Comparison of ENCODE assay signal across 8 mouse cellular contexts in genomic region chr2:30092280-30092918, GRCm38 (mm10). TPM values are rescaled to one million over a fixed set of nuclear protein-coding genes. Genes with fewer than 3 reads are reported as not detected.
A peak's percentile ranks its signal among the peaks of the same experiment; 100 is the strongest.
DNase-seq lines count a peak whose midpoint lies in the region; ATAC-seq and TF ChIP-seq lines count a peak whose summit lies in the region.

No protein-coding gene starts in this region.

- peak overlapping the region; percentile 72 for H3K4me3 ChIP-seq in forebrain, embryonic 10.5 days
- H3K4me3 ChIP-seq in forebrain, embryonic 16.5 days (replicated peaks; ENCODE audit: low read length): no peak overlapping the region
- H3K4me3 ChIP-seq in forebrain, postnatal 0 days (ENCODE audit: low read depth, low read length): no peak overlapping the region
- peak overlapping the region; percentile 64 to 69 for H3K4me3 ChIP-seq in liver, embryonic 14.5 days (ENCODE audit: insufficient read depth in 1 of 2, low read depth in 2 of 2, low read length in 2 of 2)

- peak overlapping the region; percentile 88 for H3K27ac ChIP-seq in forebrain, embryonic 10.5 days
- H3K27ac ChIP-seq in forebrain, embryonic 16.5 days (ENCODE audit: low read length): no peak overlapping the region
- H3K27ac ChIP-seq in forebrain, postnatal 0 days (ENCODE audit: low read depth, low read length): no peak overlapping the region
- H3K27ac ChIP-seq in liver, embryonic 14.5 days: no peak overlapping the region; the same call in 1 of the 2 replicates

- TF ChIP-seq EP300 in liver, embryonic 14.5 days (IDR thresholded peaks at IDR 0.05; ENCODE audit: low read depth): no peak

- no peak for TF ChIP-seq CTCF in forebrain, postnatal 0 days (IDR thresholded peaks at IDR 0.05; ENCODE audit: low read depth)
- TF ChIP-seq CTCF in liver, embryonic 14.5 days (IDR thresholded peaks at IDR 0.05; ENCODE audit: low read depth): no peak

- peaks cover 36% of the 10 kb centered on the region for H3K4me1 ChIP-seq in forebrain, embryonic 10.5 days
- H3K4me1 ChIP-seq in forebrain, embryonic 16.5 days (replicated peaks; ENCODE audit: control insufficient read depth, insufficient read depth, low read length): peaks cover 19% of the 10 kb centered on the region
- H3K4me1 ChIP-seq in forebrain, postnatal 0 days (ENCODE audit: insufficient read depth): no peaks in the 10 kb centered on the region
- H3K4me1 ChIP-seq in liver, embryonic 14.5 days (replicated peaks; ENCODE audit: control insufficient read depth in 2 of 2, insufficient read depth in 2 of 2, low read length in 1 of 2): peaks cover 2 to 16% of the 10 kb centered on the region in 2 experiments; a peak in 2 of 4 replicates

- peaks cover 35% of the 10 kb centered on the region for H3K36me3 ChIP-seq in forebrain, embryonic 10.5 days (replicated peaks)
- H3K36me3 ChIP-seq in forebrain, embryonic 16.5 days (ENCODE audit: control insufficient read depth, insufficient read depth): no peaks in the 10 kb centered on the region
- H3K36me3 ChIP-seq in forebrain, postnatal 0 days (ENCODE audit: insufficient read depth): peaks cover 18% of the 10 kb centered on the region
- peaks cover 2% of the 10 kb centered on the region; the same call in 1 of the 2 replicates for H3K36me3 ChIP-seq in liver, embryonic 14.5 days (replicated peaks; ENCODE audit: control insufficient read depth, insufficient read depth, low read depth)

- H3K9ac ChIP-seq in forebrain, embryonic 16.5 days (replicated peaks; ENCODE audit: low read depth, low read length): no peak overlapping the region
- H3K9ac ChIP-seq in forebrain, postnatal 0 days: no peak overlapping the region
- peak overlapping the region; percentile 63; the same call in 1 of the 2 replicates for H3K9ac ChIP-seq in liver, embryonic 14.5 days (replicated peaks)

- ATAC-seq in forebrain, embryonic 16.5 days: no peak
- ATAC-seq in forebrain, postnatal 0 days: no peak
- ATAC-seq in liver, embryonic 14.5 days (ENCODE audit: insufficient read depth): no peak
- no peak for ATAC-seq in granulocyte monocyte progenitor cell, adult 5-6 weeks (replicated peaks; ENCODE audit: poor library complexity, severe bottlenecking)

- no peaks in the 10 kb centered on the region for H3K27me3 ChIP-seq in forebrain, embryonic 10.5 days (ENCODE audit: poor library complexity, severe bottlenecking)
- H3K27me3 ChIP-seq in forebrain, embryonic 16.5 days (replicated peaks; ENCODE audit: control insufficient read depth, insufficient read depth, low read length): no peaks in the 10 kb centered on the region
- H3K27me3 ChIP-seq in forebrain, postnatal 0 days (ENCODE audit: insufficient read depth, low read length): no peaks in the 10 kb centered on the region
- no peaks in the 10 kb centered on the region for H3K27me3 ChIP-seq in liver, embryonic 14.5 days (ENCODE audit: control insufficient read depth, insufficient read depth, low read length)

- no peak overlapping the region for H3K4me2 ChIP-seq in forebrain, embryonic 16.5 days (ENCODE audit: low read length)
- H3K4me2 ChIP-seq in forebrain, postnatal 0 days (ENCODE audit: low read depth): peak overlapping the region; percentile 89; the same call in 1 of the 2 replicates
- H3K4me2 ChIP-seq in liver, embryonic 14.5 days (ENCODE audit: low read depth): peak overlapping the region; percentile 94

- no peaks in the 10 kb centered on the region for H3K9me3 ChIP-seq in forebrain, embryonic 10.5 days
- H3K9me3 ChIP-seq in forebrain, embryonic 16.5 days (ENCODE audit: control insufficient read depth, low read length): no peaks in the 10 kb centered on the region
- H3K9me3 ChIP-seq in forebrain, postnatal 0 days (ENCODE audit: low read length): no peaks in the 10 kb centered on the region
- no peaks in the 10 kb centered on the region for H3K9me3 ChIP-seq in liver, embryonic 14.5 days (ENCODE audit: control insufficient read depth, low read length)

- 47% methylated on average over 6 of the region's 6 CpGs for WGBS in forebrain, embryonic 10.5 days
- 56% methylated on average over 6 of the region's 6 CpGs for WGBS in forebrain, embryonic 16.5 days
- WGBS in forebrain, postnatal 0 days: 59% methylated on average over 6 of the region's 6 CpGs
- 58% methylated on average over 6 of the region's 6 CpGs for WGBS in liver, embryonic 14.5 days (ENCODE audit: insufficient replicate concordance)

- DNase-seq in forebrain, embryonic 10.5 days (ENCODE audit: extremely low spot score, low spot score): no peak
- DNase-seq in 416B (ENCODE audit: low read depth): peak; percentile 36
- DNase-seq in forebrain, postnatal 0 days: no peak
- no peak for DNase-seq in liver, embryonic 14.5 days (ENCODE audit: low read depth in 3 of 3, low spot score in 3 of 3)
- no peak for DNase-seq in urinary bladder, adult 18-20 months (ENCODE audit: low spot score in 2 of 2)
- DNase-seq in urinary bladder, postnatal 36 days (ENCODE audit: low spot score in 2 of 2): no peak

RNA-seq across cellular contexts. Expression of gene Zdhhc12, which starts 1.0 kb away (rescaled TPM):
- polyA plus RNA-seq in forebrain, embryonic 10.5 days (2016; fragmentation: Nextera tagmentation; extraction: Ambion mirVana): 34.2 and 35.4 TPM in 2 replicates
- polyA plus RNA-seq in forebrain, embryonic 16.5 days (2015; fragmentation: Nextera tagmentation; extraction: Ambion mirVana): 17.8 and 19.0 TPM in 2 replicates
- 19.5 and 25.7 TPM in 2 replicates for total RNA-seq in forebrain, postnatal 0 days (2014; rRNA removed)
- polyA plus RNA-seq in forebrain, postnatal 0 days (2015; fragmentation: Nextera tagmentation; extraction: Ambion mirVana): 20.8 and 23.3 TPM in 2 replicates
- polyA plus RNA-seq in liver, embryonic 14.5 days (2012; rRNA removed): 23.4 and 25.5 TPM in 2 replicates
- 17.4 and 21.5 TPM in 2 replicates for polyA plus RNA-seq in liver, embryonic 14.5 days (2014; fragmentation: Nextera tagmentation; extraction: Ambion mirVana)
- 21.5 and 24.1 TPM in 2 replicates for total RNA-seq in granulocyte monocyte progenitor cell, adult 5-6 weeks (2014; fragmentation: Nextera tagmentation)
- total RNA-seq in granulocyte monocyte progenitor cell, adult 5-6 weeks (2017): 11.0 and 20.7 TPM in 2 replicates

RNA-seq across cellular contexts. Expression of gene Pkn3, which starts 14.9 kb away (rescaled TPM):
- polyA plus RNA-seq in forebrain, embryonic 10.5 days (2016; fragmentation: Nextera tagmentation; extraction: Ambion mirVana): 12.4 and 13.1 TPM in 2 replicates
- 2.6 and 3.4 TPM in 2 replicates for polyA plus RNA-seq in forebrain, embryonic 16.5 days (2015; fragmentation: Nextera tagmentation; extraction: Ambion mirVana)
- 2.0 and 4.7 TPM in 2 replicates for total RNA-seq in forebrain, postnatal 0 days (2014; rRNA removed)
- polyA plus RNA-seq in forebrain, postnatal 0 days (2015; fragmentation: Nextera tagmentation; extraction: Ambion mirVana): 0.80 and 0.86 TPM in 2 replicates
- 3.0 and 3.5 TPM in 2 replicates for polyA plus RNA-seq in liver, embryonic 14.5 days (2012; rRNA removed)
- 1.8 and 2.0 TPM in 2 replicates for polyA plus RNA-seq in liver, embryonic 14.5 days (2014; fragmentation: Nextera tagmentation; extraction: Ambion mirVana)
- 10.1 and 13.1 TPM in 2 replicates for total RNA-seq in granulocyte monocyte progenitor cell, adult 5-6 weeks (2014; fragmentation: Nextera tagmentation)
- 4.6 and 14.9 TPM in 2 replicates for total RNA-seq in granulocyte monocyte progenitor cell, adult 5-6 weeks (2017)

RNA-seq across cellular contexts. Expression of gene Zer1, which starts 32.0 kb away (rescaled TPM):
- 6.3 and 6.6 TPM in 2 replicates for polyA plus RNA-seq in forebrain, embryonic 10.5 days (2016; fragmentation: Nextera tagmentation; extraction: Ambion mirVana)
- 10.9 and 16.5 TPM in 2 replicates for polyA plus RNA-seq in forebrain, embryonic 16.5 days (2015; fragmentation: Nextera tagmentation; extraction: Ambion mirVana)
- 51.9 and 70.2 TPM in 2 replicates for total RNA-seq in forebrain, postnatal 0 days (2014; rRNA removed)
- polyA plus RNA-seq in forebrain, postnatal 0 days (2015; fragmentation: Nextera tagmentation; extraction: Ambion mirVana): 5.4 and 10.3 TPM in 2 replicates
- 8.1 and 8.5 TPM in 2 replicates for polyA plus RNA-seq in liver, embryonic 14.5 days (2012; rRNA removed)
- 1.9 and 2.0 TPM in 2 replicates for polyA plus RNA-seq in liver, embryonic 14.5 days (2014; fragmentation: Nextera tagmentation; extraction: Ambion mirVana)
- total RNA-seq in granulocyte monocyte progenitor cell, adult 5-6 weeks (2014; fragmentation: Nextera tagmentation): 18.3 and 22.7 TPM in 2 replicates
- total RNA-seq in granulocyte monocyte progenitor cell, adult 5-6 weeks (2017): 8.5 and 10.6 TPM in 2 replicates

RNA-seq across cellular contexts. Expression of gene Set, which starts 35.2 kb away (rescaled TPM):
- polyA plus RNA-seq in forebrain, embryonic 10.5 days (2016; fragmentation: Nextera tagmentation; extraction: Ambion mirVana): 944 and 983 TPM in 2 replicates
- polyA plus RNA-seq in forebrain, embryonic 16.5 days (2015; fragmentation: Nextera tagmentation; extraction: Ambion mirVana): 407 and 435 TPM in 2 replicates
- total RNA-seq in forebrain, postnatal 0 days (2014; rRNA removed): 361 and 392 TPM in 2 replicates
- polyA plus RNA-seq in forebrain, postnatal 0 days (2015; fragmentation: Nextera tagmentation; extraction: Ambion mirVana): 349 and 384 TPM in 2 replicates
- 56.1 and 159 TPM in 2 replicates for polyA plus RNA-seq in liver, embryonic 14.5 days (2012; rRNA removed)
- polyA plus RNA-seq in liver, embryonic 14.5 days (2014; fragmentation: Nextera tagmentation; extraction: Ambion mirVana): 179 and 189 TPM in 2 replicates
- total RNA-seq in granulocyte monocyte progenitor cell, adult 5-6 weeks (2014; fragmentation: Nextera tagmentation): 415 and 437 TPM in 2 replicates
- total RNA-seq in granulocyte monocyte progenitor cell, adult 5-6 weeks (2017): 2,035 and 2,054 TPM in 2 replicates

RNA-seq across cellular contexts. Expression of gene Tbc1d13, which starts 41.1 kb away (rescaled TPM):
- 7.8 and 8.6 TPM in 2 replicates for polyA plus RNA-seq in forebrain, embryonic 10.5 days (2016; fragmentation: Nextera tagmentation; extraction: Ambion mirVana)
- polyA plus RNA-seq in forebrain, embryonic 16.5 days (2015; fragmentation: Nextera tagmentation; extraction: Ambion mirVana): 10.5 and 12.7 TPM in 2 replicates
- 116 and 135 TPM in 2 replicates for total RNA-seq in forebrain, postnatal 0 days (2014; rRNA removed)
- 5.0 and 8.3 TPM in 2 replicates for polyA plus RNA-seq in forebrain, postnatal 0 days (2015; fragmentation: Nextera tagmentation; extraction: Ambion mirVana)
- polyA plus RNA-seq in liver, embryonic 14.5 days (2012; rRNA removed): 11.3 and 12.7 TPM in 2 replicates
- polyA plus RNA-seq in liver, embryonic 14.5 days (2014; fragmentation: Nextera tagmentation; extraction: Ambion mirVana): 3.6 and 3.9 TPM in 2 replicates
- 65.9 and 83.5 TPM in 2 replicates for total RNA-seq in granulocyte monocyte progenitor cell, adult 5-6 weeks (2014; fragmentation: Nextera tagmentation)
- total RNA-seq in granulocyte monocyte progenitor cell, adult 5-6 weeks (2017): 42.2 and 49.2 TPM in 2 replicates

Comparison
In these comparisons a context has a peak if more than half of its experiments do, and no peak if none do; other contexts are left out.
1. H3K4me3 ChIP-seq: peak in forebrain, embryonic 10.5 days (single experiment) and liver, embryonic 14.5 days (2 of 2); none in forebrain, embryonic 16.5 days (single experiment) and forebrain, postnatal 0 days (single experiment).